Mouse (Mus musculus) bone marrow, adult 2 months (tissue): ENCODE data around the gene Traip.

Experiments used
- CTCF ChIP-seq: fragments of 200-500 bp; IDR thresholded peaks from 2 replicates; pipeline ENCODE4 v1.5.1; 2011; ENCODE audit warnings: low read length, control low read depth; ENCODE audit not compliant: control insufficient read depth, insufficient read depth
- POLR2A ChIP-seq: fragments of 200-500 bp; IDR thresholded peaks from 2 replicates; pipeline ENCODE4 v1.6.1; 2011; ENCODE audit warnings: low read depth, mild to moderate bottlenecking, control low read depth, low read length, borderline replicate concordance; ENCODE audit not compliant: control insufficient read depth

DNA sequence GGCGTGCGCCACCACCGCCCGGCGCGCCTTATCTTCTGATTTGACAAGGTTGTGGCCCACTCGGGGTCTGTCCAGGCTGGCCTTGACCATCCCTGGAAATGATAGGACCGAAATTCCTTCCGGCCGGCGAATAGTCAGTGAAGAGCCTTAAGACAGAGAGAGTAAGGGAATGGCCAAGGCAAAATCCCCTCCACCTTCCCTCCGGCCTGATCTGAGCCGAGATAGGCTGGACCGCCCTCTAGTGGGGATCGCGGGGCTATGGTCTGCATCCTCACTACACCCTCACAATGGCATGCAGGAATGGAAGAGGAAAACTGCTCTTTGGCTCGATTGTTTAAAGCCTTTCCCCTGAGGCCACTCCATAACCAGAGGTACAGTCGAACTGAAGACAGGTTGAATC is 36.4 kb downstream of the Traip start:
- peak; percentile 97 for TF ChIP-seq CTCF
- no peak for TF ChIP-seq POLR2A
